Mouse (Mus musculus): ENCODE measurements around the gene Atp6v1g2.

GRCm38 (mm10) chr17:35262664-35263522 lies 29.4 kb downstream of the Atp6v1g2 start, which contains the start of gene H2-D1:
- TF ChIP-seq POLR2A (IDR thresholded peaks at IDR 0.05; ENCODE audit: insufficient read depth, low read depth, low read length) = peak; percentile 82
- no peak for TF ChIP-seq CTCF (IDR thresholded peaks at IDR 0.05; ENCODE audit: insufficient read depth, low read depth, low read length)
